Mouse (Mus musculus): Measurements from ENCODE around the gene Unc119b.

- TF ChIP-seq CTCF (IDR thresholded peaks at IDR 0.05; ENCODE audit: control insufficient read depth, insufficient read depth, insufficient read length): no peak
- TF ChIP-seq MYOD1 (IDR thresholded peaks at IDR 0.05; ENCODE audit: control insufficient read depth, insufficient read length, low read depth): no peak
- TF ChIP-seq MAX (IDR thresholded peaks at IDR 0.05): no peak
- TF ChIP-seq USF1 (IDR thresholded peaks at IDR 0.05; ENCODE audit: low read depth): no peak
Measured at GRCm38 (mm10) chr5:115156933-115157589, 22.3 kb upstream of the Unc119b start.
